Mouse (Mus musculus): Measurements from ENCODE around the gene Armcx5.
"Not testable (repeated sequence)": the region's sequence is repeated elsewhere in the genome, so short reads cannot be mapped to it uniquely, and the experiment has no call there.

The Armcx5 gene

DNA sequence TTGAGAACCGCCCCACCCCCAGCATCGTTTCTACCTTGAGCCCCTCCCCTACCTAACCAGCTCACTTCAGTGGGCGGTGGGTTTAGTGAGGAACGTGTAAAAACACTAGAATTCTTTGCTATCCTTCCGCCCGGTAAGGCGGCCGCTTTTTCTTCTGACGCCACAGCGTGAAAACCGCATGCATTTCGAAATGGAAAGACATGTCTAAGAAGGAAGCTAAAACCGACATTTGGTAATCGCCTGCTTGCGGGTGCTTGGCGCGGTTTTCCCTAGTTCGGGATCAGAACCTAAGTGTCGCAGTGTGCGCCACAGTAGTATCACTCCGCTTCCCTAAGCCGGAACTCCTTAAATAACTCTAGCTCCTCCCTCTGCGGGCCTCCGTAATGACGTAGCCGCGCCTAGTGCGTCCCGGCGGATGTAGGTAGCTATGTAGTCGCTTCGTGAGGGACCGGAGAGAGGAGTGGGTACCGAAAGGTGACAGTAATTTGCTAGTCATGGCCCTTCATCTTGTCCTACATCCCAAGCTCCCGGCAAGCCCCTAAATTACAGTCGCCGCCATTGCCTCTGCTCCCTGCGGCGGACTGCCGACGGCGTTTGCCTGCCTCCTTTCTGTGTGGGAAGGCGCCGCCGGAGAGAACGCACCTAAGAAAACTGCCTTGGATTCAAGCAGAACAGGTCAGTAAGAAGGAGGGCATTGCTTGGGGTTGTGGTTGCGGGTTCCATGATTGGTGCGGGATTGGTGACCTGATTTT lies at the start of gene Armcx5, which contains the start of gene Gprasp1:
TSS of gene Armcx5 (plus strand) at position 430 of the 752 bp plus-strand sequence.
TSS of gene Gprasp1 (plus strand) at position 430 of the 752 bp plus-strand sequence.
- DNase-seq = peak; percentile 91

DNA sequence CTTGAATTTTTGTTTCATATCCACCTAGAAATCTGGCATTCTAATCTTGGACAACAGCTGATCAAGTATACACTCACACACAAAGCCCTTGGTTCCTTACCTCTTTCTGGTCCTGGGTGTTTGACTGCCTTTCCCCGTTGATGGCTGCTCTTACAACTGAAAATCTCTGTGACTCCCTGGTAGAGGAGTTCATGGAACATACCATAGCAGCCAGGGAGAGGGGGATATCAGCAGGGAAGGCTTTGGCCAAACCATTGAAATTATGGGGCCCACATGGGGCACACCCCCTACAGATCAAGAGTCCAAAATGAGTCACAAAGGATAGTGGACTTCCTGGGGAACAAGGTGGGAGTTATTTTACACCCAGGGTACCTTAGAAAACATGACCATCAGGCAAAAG lies 48.9 kb upstream of the Armcx5 start, which contains the start of gene Tcp11x2:
TSS of gene Tcp11x2 (minus strand) at position 158 of the 400 bp plus-strand sequence.
- no peak for DNase-seq

GRCm38 (mm10) chrX:135703111-135703510 lies 39.4 kb upstream of the Armcx5 start:
- no peak for DNase-seq

- no peak for DNase-seq
These were observed 38.2 kb upstream of the Armcx5 start for GRCm38 (mm10) chrX:135704349-135704748.

DNA sequence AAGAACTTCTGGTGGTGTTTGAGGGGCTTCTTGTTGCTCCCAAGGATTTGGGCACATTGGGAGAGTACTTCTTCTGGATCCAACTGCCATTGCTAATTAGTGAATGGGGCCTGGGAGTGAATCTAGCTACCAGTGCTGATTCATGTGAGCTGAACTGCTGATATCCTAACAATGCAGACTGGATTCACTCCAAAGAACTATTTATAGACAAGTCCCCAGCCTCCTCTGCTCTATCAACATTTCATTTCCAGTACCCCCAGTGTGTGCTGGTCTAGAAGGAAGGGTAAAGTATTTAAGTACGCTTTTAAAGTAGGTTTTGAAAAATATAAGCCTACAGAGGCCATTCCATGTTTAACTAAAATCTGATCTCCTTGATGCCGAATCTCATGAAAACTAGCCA lies 29.7 kb upstream of the Armcx5 start:
- DNase-seq = no peak

DNA sequence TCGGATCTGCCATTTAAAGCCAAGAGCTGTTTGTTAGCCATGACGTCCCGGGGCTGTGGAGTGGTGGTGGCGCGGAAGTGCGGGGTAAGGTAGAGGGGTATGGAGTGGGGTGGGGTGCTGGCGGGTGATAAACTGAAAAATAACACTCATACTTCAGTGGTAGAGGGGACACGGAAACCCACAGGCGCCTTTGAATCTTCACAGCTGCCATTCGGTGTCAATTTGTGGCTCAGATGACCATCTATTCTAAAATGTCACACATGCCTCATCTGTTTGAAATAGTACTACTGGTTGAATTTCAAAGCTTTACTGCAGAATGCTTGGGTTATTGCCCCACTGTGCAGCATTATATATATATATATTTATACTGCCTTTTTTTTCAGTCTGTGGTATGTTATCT lies 17.4 kb upstream of the Armcx5 start, which contains the start of gene Tmsb15a:
TSS of gene Tmsb15a (minus strand) at position 101 of the 400 bp plus-strand sequence.
- no peak for DNase-seq

- DNase-seq = no peak
These were observed 3.6 kb upstream of the Armcx5 start for GRCm38 (mm10) chrX:135738730-135739520.

- DNase-seq = no peak
These were observed 473 bp downstream of the Armcx5 start for GRCm38 (mm10) chrX:135743056-135743355.

DNA sequence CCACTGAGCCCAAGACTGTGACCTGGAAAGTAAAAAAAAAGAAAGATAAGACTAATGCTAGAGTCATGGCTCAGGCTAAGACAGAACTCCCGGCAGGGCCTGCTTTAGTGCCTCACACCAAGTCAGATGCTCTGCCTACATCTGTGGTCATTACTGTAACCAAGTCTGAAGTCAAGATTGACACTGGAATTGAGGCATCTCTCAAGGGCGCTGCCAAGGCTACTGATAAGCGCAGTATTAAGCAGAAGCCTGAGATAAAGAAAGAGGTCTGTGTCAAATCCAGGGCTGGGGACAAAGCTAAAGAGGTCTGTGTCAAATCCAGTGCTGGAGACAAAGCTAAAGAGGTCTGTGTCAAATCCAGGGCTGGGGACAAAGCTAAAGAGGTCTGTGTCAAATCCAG lies 2.8 kb downstream of the Armcx5 start:
- DNase-seq = not testable (repeated sequence)

GRCm38 (mm10) chrX:135752832-135753231 lies 10.3 kb downstream of the Armcx5 start:
- DNase-seq = peak; percentile 71

DNA sequence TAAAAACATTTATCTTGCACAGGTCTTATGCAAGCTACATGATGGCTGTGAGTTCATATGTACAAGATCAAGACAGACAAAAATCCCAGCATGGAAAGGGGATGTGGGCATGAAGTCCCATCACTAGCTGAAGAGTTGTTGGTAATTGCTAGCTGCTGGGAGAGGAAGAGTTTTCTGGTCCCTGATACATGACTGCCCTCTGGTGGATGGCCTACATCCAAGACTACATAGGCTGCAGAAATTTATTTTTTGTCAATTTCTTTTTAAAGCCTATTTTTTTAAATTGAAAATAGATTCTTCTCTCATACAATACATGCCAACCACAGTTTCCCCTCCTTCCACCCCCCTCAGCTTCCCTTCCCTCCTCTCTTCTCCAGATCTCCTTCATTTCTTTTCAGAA lies 19.2 kb downstream of the Armcx5 start:
- DNase-seq = peak; percentile 22

DNA sequence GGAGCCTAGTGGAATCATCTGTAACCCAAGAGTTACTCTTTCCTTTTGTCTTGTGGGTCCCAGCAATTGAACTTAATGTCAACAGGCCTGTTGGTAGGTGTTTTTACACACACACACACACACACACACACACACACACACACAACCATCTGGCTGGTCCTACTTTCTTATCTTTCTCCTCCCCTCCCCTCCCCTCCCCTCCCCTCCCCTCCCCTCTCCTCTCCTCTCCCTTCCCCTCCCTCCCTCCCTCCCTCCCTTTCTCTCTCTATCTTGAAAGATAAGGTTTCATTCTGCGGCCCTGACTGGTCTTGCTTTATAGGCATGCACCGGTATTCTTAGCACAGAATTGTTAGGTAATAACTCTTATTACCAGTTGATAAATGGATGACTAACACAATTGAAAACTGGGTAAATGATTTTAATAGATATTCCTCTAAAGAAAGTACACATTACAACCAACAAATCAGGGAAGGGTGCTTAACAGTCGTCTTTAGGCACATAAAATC lies 25.6 kb downstream of the Armcx5 start:
- no peak for DNase-seq

DNA sequence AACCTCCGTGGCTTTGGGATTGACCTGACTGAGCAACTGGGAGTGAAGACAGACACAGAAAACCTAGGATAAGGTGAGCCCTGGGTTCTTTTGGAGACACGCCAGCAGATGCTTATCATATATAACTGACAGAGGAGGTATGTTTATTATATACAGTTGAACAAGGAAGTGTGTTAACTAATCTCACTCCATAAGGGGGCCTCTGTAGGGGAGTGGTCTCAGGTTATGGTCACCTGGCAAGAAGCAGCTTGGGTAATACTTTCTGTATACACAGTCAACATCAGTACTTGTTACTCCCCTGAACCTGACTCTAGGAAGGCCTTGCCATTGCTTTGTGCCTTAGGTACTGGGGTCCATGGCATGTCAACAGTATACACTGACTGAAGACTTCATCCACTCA lies 26.0 kb downstream of the Armcx5 start:
- no peak for DNase-seq

GRCm38 (mm10) chrX:135791536-135791935 lies 49.0 kb downstream of the Armcx5 start:
- DNase-seq = no peak

DNA sequence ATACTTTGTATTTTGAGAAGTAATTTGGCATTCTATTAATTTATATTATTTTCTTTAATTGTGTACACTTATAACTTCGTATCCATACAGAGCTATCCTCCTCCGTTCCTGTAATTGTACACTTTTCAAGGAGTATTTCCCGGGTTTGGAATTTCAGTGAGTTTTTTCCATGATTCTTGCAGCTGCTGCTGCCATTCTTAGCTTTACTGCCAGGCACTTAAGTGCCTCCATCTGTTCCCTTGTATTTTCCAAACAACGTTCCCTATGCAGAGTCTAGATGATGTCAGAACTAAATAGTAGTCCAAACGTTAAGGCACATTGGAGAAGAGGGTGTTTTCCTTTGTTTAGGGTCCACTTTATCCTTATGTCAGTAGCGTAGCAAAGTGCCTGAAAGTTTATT lies 49.8 kb downstream of the Armcx5 start:
- DNase-seq = no peak

DNA sequence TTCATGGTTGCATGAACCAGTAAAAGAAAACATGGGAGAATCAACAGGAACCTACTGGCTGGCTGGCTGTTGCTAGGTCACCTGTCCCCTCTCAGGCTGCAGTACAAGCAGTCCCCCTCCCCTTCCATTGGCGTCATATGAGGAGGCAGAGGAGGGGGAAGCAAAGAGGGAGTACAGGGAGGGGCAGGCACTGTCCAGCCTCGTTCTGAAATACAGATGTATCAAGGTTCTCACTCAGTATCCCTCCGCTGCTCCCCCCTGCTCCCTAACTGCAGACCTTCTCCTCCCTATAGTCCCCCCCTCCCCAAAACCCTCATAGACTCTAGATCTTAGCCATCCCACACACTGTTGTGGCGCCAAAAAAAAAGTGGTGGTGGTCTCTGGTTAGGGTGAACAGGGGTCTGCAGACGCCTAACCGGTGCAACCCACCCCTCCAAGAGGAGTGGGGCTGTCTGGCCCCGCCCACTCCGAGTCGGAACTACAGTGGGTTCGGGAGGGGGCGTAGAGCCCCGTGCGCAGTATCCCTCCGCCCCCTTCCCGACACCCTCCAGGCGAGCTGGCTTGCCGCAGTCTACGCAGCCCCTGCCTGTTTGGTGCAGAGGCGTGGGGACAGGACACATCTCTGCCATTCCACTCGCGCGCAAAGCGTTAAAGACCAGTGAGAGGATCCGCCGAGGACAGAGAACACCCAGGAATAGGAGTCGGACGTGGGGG lies 53.2 kb downstream of the Armcx5 start:
- peak; percentile 62 for DNase-seq

DNA sequence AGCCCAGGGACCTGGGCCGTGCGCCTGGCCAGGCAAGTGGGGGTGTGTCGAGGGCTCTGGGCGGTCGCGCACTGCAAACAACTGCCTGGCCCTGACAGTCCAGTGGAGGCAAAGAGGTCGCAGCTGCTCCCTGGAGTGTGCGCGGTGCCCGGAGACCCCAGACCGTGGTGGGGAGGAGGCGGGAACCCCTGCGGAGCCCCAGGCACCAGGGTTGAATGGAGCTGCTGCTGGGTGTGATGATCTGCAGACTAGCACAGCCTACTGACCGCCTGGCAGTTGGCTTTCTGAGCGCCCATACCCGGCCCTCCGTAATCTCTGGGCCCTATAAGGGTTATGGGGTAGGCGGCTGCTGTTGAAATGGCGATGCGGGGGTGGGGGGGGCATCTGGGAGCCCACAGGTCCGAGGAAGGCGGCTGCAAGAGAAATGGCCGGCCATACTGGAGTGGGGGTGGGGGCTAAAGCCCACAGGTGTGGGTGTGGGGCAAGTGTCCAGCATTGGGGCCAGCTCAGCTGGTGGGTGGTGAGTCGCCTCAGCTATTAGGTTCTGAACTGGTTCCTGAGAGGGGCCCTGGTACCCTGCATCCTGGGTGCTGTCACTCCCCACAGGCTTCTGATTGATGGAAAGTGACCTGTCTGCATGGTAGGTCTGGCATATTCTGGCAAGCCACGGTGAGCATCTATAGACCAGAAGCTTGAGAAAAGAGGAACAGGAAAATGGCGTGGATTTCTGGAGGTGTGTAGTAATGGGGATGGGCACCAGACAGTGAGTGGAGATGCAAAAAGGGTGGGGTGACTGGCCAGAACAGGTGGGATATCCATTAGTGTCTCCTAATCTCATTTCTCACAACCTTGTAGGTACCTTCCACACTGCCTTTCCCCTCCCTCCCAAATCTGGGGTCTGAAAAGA lies 54.0 kb downstream of the Armcx5 start:
- not testable (repeated sequence) for DNase-seq

All from kidney, postnatal 14 days (tissue).